Comparison of ENCODE assay signal across 26 mouse cellular contexts in the genomic region with DNA sequence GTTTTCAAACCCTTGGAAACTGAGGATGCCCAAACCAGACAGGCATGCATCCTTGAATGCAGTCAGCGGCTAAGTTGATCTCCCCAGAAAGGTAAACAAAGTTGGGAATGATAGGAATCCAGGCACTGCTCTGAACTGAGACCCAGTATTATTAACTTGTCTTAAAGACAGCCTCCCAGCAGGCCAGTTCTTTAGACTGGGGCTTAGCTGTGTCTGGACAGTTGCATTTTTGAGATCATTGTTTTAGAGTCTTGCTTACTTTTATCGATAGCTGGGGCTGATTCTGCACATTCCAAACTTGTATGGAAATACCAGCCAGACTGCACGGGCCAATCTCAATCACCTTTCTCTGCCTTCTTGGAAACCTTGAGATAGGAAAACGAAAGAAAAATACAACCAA. TPM values are rescaled to one million over a fixed set of nuclear protein-coding genes. Genes with fewer than 3 reads are reported as not detected.
A peak's percentile ranks its signal among the peaks of the same experiment; 100 is the strongest.
DNase-seq lines count a peak whose midpoint lies in the region; ATAC-seq lines count a peak whose summit lies in the region.
"Had no signal": no experiment of that assay in that cellular context is flagged by ENCODE, and none has a peak within 500 bp of the region (broad histone marks: within the 10 kb centered on the region; RNA-seq: fewer than 3 reads in every experiment).

No protein-coding gene starts in this region.

- no peak overlapping the region for H3K4me3 ChIP-seq in midbrain, embryonic 11.5 days (ENCODE audit: low read depth, low read length)
- no peak overlapping the region for H3K4me3 ChIP-seq in midbrain, embryonic 16.5 days (ENCODE audit: low read depth, low read length)
- H3K4me3 ChIP-seq: forebrain, embryonic 10.5 days; forebrain, embryonic 13.5 days; gastrocnemius, adult 2 months; heart, embryonic 12.5 days; heart, embryonic 15.5 days; hindbrain, embryonic 10.5 days; hindbrain, embryonic 13.5 days; intestine, embryonic 15.5 days had no signal

- H3K9ac ChIP-seq in midbrain, embryonic 11.5 days (ENCODE audit: low read length) = no peak overlapping the region
- H3K9ac ChIP-seq in midbrain, embryonic 16.5 days (ENCODE audit: low read depth, low read length) = no peak overlapping the region
- H3K9ac ChIP-seq: forebrain, embryonic 13.5 days; heart, embryonic 12.5 days; heart, embryonic 15.5 days; hindbrain, embryonic 13.5 days; intestine, embryonic 15.5 days had no signal

- no peaks in the 10 kb centered on the region for H3K27me3 ChIP-seq in midbrain, embryonic 11.5 days (ENCODE audit: control insufficient read depth, insufficient read depth, low read length)
- no peaks in the 10 kb centered on the region for H3K27me3 ChIP-seq in midbrain, embryonic 16.5 days (ENCODE audit: control insufficient read depth, insufficient read depth, low read depth, low read length)
- H3K27me3 ChIP-seq: forebrain, embryonic 13.5 days; heart, embryonic 12.5 days; heart, embryonic 15.5 days; hindbrain, embryonic 13.5 days; intestine, embryonic 15.5 days had no signal

- H3K9me3 ChIP-seq in midbrain, embryonic 11.5 days (ENCODE audit: control insufficient read depth, low read length) = no peaks in the 10 kb centered on the region
- no peaks in the 10 kb centered on the region for H3K9me3 ChIP-seq in midbrain, embryonic 16.5 days (replicated peaks; ENCODE audit: control insufficient read depth, low read length, poor library complexity, severe bottlenecking)
- H3K9me3 ChIP-seq: heart, embryonic 15.5 days; hindbrain, embryonic 13.5 days; intestine, embryonic 15.5 days had no signal

- WGBS in midbrain, embryonic 11.5 days = 75% methylated on average over 4 of the region's 4 CpGs
- WGBS in midbrain, embryonic 16.5 days = 81% methylated on average over 4 of the region's 4 CpGs

- H3K36me3 ChIP-seq in midbrain, embryonic 11.5 days (ENCODE audit: control insufficient read depth, insufficient read depth, low read length) = no peaks in the 10 kb centered on the region
- H3K36me3 ChIP-seq in midbrain, embryonic 16.5 days (ENCODE audit: control insufficient read depth, insufficient read depth, low read length) = no peaks in the 10 kb centered on the region
- H3K36me3 ChIP-seq: forebrain, embryonic 10.5 days; heart, embryonic 12.5 days; heart, embryonic 15.5 days; hindbrain, embryonic 10.5 days; hindbrain, embryonic 13.5 days; intestine, embryonic 15.5 days had no signal

- no peak overlapping the region for H3K27ac ChIP-seq in midbrain, embryonic 11.5 days (ENCODE audit: low read depth, low read length)
- H3K27ac ChIP-seq in midbrain, embryonic 16.5 days (ENCODE audit: low read length) = no peak overlapping the region
- H3K27ac ChIP-seq: forebrain, embryonic 10.5 days; forebrain, embryonic 13.5 days; gastrocnemius, adult 2 months; heart, embryonic 15.5 days; hindbrain, embryonic 10.5 days; hindbrain, embryonic 13.5 days; intestine, embryonic 15.5 days had no signal

- ATAC-seq in midbrain, embryonic 11.5 days (ENCODE audit: low FRiP score) = no peak
- ATAC-seq in midbrain, embryonic 16.5 days = no peak
- ATAC-seq: forebrain, embryonic 13.5 days; forebrain, embryonic 16.5 days; hindbrain, embryonic 16.5 days; intestine, embryonic 15.5 days had no signal

- H3K4me2 ChIP-seq in midbrain, embryonic 11.5 days = no peak overlapping the region
- no peak overlapping the region for H3K4me2 ChIP-seq in midbrain, embryonic 16.5 days (ENCODE audit: low read length)
- H3K4me2 ChIP-seq: forebrain, embryonic 13.5 days; heart, embryonic 12.5 days; heart, embryonic 15.5 days; hindbrain, embryonic 13.5 days; intestine, embryonic 15.5 days had no signal

- peak; percentile 8 for DNase-seq in embryo, embryonic 10 days (ENCODE audit: low spot score)
- DNase-seq in embryo, embryonic 11 days = no peak
- DNase-seq in midbrain, embryonic 11.5 days (ENCODE audit: low spot score, missing footprints) = peak; percentile 80
- peak; percentile 72 for DNase-seq in yolk sac, embryonic 10.5 days (ENCODE audit: low spot score)
- no peak for DNase-seq in adrenal gland, adult 18-20 months (ENCODE audit: low spot score in 2 of 2)
- DNase-seq: adrenal gland, adult 8-10 months; adrenal gland, postnatal 25 days; cerebellum, adult 11-12 months; cerebellum, adult 8-10 months; cerebellum, postnatal 10 days; cerebellum, postnatal 36 days; gastrocnemius, adult 2 months; gastrocnemius, postnatal 14 days; heart, adult 18-20 months; heart, postnatal 10 days; heart, postnatal 36 days had no signal

- H3K4me1 ChIP-seq in midbrain, embryonic 11.5 days (ENCODE audit: control insufficient read depth, insufficient read depth, low read length) = no peaks in the 10 kb centered on the region
- H3K4me1 ChIP-seq in midbrain, embryonic 16.5 days (ENCODE audit: control insufficient read depth, insufficient read depth, low read length) = no peaks in the 10 kb centered on the region
- H3K4me1 ChIP-seq: forebrain, embryonic 10.5 days; forebrain, embryonic 13.5 days; heart, embryonic 15.5 days; hindbrain, embryonic 10.5 days; hindbrain, embryonic 13.5 days; intestine, embryonic 15.5 days had no signal

RNA-seq across cellular contexts. Expression of a gene that starts 24.5 kb away (rescaled TPM):
- 11.1 and 12.0 TPM in 2 replicates for polyA plus RNA-seq in midbrain, embryonic 11.5 days (2014; fragmentation: Nextera tagmentation; extraction: Ambion mirVana)
- 5.2 and 5.3 TPM in 2 replicates for polyA plus RNA-seq in midbrain, embryonic 16.5 days (2015; fragmentation: Nextera tagmentation; extraction: Ambion mirVana)
- total RNA-seq in adrenal gland, adult 18-20 months (2021) = 10 to 100 TPM; 15.6 to 25.4 TPM

Comparison
In these comparisons a context has a peak if more than half of its experiments do, and no peak if none do; other contexts are left out.
1. DNase-seq: peak in embryo, embryonic 10 days (single experiment), midbrain, embryonic 11.5 days (single experiment) and yolk sac, embryonic 10.5 days (single experiment); none in embryo, embryonic 11 days (single experiment) and adrenal gland, adult 18-20 months (0 of 2).